Mouse (Mus musculus): Measurements from ENCODE around the gene Vmn1r165.
"Not testable (repeated sequence)": the region's sequence is repeated elsewhere in the genome, so short reads cannot be mapped to it uniquely, and the experiment has no call there.

The Vmn1r165 gene

DNA sequence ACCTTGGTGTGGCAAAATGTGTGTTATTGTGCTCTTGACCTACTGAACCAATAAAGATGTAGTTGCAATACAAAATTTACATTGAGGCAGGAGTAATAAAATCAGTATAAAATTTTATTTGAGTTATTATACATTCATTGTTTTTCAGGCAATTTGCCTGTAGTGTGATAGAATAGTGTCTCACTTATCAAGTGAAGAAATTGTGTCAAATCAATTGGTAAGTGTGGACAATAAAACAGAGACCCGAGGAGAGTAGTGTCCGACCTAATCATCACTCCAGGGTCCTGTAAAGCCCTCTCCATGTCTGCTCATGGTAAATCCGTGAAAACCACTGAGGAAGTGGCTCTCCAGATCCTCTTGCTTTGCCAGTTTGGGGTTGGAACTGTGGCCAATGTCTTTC lies at the start of gene Vmn1r165:
Gene Vmn1r165, plus strand, starts transcription at position 301 of the 400 bp plus-strand sequence.
- DNase-seq, result not testable (repeated sequence)

GRCm38 (mm10) chr7:23251582-23251981 lies 34.5 kb downstream of the Vmn1r165 start, which contains the start of gene Vmn1r166:
Gene Vmn1r166 (minus strand): TSS chr7:23251682.
- DNase-seq, result not testable (repeated sequence)

All from kidney, adult 8-10 months (tissue).